Mouse (Mus musculus) brain, embryonic 14.5 days (tissue): ENCODE measurements at regions not wholly inside any gene's neighbourhood (a gene's known extent, or its start where the extent isn't known, plus 50 kb on each side); places are given as distances from the start of the nearest gene placed in this dataset.

Experiments
- CTCF ChIP-seq: fragments of 200-500 bp; IDR thresholded peaks from 2 replicates; pipeline ENCODE4 v1.5.1; 2012; ENCODE audit warnings: inconsistent platforms, mild to moderate bottlenecking, moderate library complexity, borderline replicate concordance; ENCODE audit not compliant: insufficient read depth, insufficient read length; ENCODE audit errors: extremely low read depth
- POLR2A ChIP-seq: fragments of 200-500 bp; IDR thresholded peaks from 2 replicates; pipeline ENCODE4 v1.6.1; 2012; ENCODE audit warnings: mild to moderate bottlenecking, inconsistent platforms, borderline replicate concordance; ENCODE audit not compliant: poor library complexity, insufficient read depth, insufficient read length, severe bottlenecking; ENCODE audit errors: extremely low read depth

DNA sequence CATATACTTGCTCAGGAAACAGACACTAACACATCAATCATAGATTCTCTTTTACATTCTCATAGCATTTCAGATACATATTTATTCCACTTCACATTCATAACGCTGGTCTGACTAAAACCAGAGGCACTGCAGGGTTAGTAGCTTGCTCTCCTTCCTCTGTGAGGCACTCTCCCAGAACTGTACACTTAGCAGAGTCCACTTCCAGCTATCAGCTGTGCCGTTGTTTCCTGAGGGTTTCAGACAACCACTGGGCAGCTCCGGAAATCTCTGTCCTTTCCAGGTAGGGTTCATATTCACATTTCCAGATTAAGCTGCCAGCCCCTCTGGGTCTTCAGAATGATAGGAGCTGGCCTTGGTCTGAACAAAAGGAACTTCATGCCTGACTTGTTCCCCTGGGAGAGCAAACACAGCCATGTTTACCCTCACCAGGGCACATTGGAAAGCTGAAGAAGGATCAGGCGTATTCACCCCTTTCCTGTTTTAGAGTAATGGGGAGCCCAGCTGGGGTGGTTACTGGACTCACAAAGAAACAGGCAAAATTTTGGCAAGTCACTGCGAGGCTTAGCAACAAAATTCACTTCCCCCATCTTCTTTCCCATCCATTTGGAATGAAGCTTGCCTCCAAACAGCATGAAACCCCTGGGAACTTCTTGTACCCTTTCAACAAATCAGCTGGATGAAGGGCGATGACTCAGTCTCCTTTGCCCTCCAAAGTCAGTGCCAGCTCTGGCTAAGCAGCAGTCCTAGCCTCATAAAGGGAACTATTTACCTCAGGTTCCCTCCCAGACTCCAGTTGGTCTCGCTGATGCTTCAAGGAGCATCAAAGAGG, 622.0 kb downstream of the Sqor start:
- TF ChIP-seq POLR2A = no peak
- no peak for TF ChIP-seq CTCF
